Mouse (Mus musculus) thymus, postnatal 10 days (tissue): ENCODE data around the gene Slc12a9.

Experiments used
- DNase-seq, 2 experiments: peaks; one replicate each; pipeline ENCODE4 v3.0.0; 2021; ENCODE audit warnings: low spot score in 2 of 2

Slc12a9 gene

DNA sequence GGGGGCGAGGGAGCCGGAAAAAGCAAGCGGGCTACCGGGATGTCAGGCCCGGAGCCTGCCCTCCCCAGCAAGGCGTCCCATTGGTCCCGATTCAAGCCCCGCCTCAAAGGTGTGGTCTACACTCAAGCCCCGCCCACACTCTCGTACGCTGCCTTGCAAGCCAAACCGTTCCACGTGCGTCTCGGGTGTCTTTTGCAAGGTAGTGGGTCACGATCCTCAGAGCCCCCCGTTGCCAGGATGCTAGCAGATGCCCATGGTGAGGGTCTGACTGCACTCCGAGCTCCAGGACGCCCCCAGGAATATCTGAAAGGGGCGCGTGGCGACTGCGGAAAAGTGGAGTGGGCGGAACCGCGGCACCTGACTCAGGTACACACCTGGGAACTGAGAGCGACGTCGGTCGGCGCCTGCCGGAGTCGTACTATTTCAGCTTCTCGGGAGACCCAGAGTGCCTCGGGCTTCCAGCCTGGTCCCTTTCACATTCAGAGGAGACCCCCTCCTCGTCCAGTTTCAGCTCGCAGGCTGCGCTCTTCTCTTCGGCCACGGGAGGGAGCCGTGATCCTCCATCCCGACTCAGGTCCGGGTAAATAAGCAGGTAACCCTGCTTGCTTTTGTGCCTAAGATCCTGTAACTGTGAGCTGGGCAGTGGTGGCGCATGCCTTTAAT is at the start of gene Slc12a9:
Gene Slc12a9, minus strand, starts transcription at position 86 of the 663 bp plus-strand sequence.
- DNase-seq: peak; percentile 95

DNA sequence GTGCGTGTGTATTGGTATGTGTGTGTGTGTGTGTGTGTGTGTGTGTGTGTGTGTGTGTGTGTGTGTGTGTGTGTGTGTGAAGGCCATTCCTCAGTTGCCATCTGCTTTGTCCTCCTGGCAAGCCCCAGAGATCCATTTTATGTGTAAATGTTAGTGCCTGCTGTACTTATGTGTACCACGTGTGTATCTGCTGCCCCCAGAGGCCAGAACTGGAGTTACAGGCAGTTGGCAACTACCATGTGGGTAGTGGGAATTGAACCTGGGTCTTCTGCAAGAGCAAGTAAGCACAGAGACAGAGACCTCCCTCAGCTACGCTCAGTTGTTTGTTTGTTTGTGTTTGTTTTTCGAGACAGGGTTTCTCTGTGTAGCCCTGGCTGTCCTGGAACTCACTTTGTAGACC is 47.8 kb upstream of the Slc12a9 start:
- DNase-seq: peak; percentile 42 to 70

DNA sequence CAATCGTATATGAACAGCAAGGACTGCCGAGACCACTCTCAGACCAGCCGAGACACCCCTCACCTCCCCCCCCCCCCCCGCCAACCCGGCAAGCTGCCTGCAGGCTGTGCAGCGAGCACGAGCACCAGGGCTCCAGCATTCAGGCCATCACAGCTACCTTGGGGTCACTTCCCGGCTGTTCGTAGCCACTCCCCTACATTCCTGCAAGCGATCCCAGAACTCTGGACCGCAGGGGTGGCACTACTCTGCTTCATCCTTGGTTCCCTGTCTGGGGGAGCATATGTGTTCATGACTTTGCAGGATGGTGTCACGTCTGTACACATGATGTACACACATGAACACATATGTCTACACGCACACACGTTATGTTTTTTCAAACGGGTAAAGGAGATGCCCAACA is 44.2 kb upstream of the Slc12a9 start:
- no peak for DNase-seq

DNA sequence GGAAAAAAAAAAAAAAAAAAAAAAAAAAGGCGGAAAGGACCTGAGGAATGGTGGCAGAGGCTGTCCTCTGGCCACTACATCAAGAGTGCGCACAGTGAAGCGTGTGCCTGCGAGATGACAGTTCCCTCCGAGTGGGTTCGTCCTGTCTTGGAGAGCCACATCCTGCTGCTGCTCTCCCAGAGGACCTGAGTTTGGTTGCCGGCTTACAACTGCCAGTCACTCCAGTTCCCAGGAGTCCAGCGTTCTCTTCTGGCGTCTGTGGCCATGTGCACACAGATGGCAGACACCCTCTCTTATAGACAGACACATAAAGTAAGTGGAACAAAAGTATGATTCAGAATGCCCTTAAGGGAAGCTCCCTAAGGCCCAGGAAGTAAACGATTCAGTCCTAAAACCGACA is 43.8 kb upstream of the Slc12a9 start:
- no peak for DNase-seq

DNA sequence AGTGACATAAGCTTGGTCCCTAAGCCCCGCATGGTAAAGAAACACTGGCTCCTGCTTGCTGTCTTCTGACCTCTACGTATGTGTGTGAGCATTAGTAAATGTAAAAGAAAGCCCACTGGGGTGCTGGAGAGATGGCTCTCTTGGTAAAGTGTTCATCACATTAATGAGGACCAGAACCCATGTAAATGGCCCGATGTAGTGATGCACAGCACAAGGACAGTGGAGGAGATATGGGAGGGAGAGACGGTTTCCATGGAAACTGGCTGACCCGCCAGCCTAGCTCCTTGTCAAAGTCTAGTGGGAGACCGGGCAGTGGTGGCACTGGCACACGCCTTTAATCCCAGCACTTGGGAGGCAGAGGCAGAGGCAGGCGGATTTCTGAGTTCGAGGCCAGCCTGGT is 43.3 kb upstream of the Slc12a9 start:
- DNase-seq: no peak

DNA sequence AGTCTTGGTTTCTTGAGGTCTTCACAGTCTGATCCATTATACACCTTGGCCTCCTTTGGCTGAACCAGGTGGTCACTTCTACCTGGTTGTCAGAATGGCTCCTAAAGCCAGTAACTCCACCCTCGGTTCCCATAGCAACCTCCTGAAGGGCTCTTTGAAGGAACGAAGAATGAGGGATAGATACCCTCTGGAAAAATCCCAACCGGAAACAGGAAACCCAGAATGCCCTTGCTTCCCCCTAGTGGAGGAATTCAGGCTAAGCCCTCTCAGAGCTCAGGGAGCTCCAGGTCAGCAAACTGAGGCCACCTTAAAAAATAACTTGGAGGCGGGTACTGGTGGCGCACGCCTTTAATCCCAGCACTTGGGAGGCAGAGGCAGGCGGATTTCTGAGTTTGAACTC is 42.8 kb upstream of the Slc12a9 start:
- no peak for DNase-seq

DNA sequence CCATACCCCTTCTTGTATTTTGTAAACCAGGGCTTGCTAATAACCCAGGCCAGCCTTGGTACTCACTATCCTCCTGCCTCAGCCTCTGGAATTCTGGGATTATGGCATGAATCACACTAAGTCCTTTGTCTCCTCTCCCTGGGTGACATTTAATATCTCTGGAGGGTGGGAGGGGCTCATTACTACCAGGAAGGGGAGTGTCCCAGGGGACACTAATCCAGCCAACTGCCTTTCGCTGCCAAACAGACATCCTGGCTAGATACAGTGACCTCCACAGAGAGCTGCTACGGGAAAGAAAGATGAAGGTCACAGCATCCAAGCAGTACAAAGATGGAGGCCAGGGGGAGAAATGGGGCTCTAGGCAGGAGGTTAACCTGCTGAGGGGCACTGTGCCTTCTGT is 42.2 kb upstream of the Slc12a9 start:
- DNase-seq: no peak

DNA sequence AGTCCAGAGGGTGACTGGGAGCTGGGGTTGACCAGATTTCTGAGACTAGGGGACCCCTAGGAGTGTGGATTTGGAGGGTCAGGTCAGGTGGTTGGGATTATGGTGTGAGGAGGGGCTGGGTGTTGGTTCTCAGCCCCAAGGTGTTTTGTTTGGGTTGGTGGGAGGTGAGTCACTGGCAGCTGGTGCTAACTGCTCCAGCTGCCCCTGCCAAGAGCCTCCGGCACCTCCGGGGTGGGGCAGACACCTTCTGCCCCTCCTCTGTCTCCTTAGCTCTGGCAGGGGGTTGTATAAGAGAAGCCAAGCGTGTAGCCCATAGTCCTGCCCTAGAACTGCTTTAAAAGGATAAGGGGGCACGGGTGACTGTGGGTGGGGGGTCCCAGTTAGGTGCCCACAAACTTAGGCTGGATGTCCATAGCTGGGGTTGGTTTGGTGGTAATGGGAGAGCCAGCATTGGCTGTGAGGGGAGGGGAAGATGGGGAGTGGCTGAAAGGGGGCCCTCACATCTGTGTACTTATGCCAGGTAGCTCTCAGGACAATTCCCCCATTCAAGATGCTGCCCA is 41.2 kb upstream of the Slc12a9 start:
- no peak for DNase-seq

DNA sequence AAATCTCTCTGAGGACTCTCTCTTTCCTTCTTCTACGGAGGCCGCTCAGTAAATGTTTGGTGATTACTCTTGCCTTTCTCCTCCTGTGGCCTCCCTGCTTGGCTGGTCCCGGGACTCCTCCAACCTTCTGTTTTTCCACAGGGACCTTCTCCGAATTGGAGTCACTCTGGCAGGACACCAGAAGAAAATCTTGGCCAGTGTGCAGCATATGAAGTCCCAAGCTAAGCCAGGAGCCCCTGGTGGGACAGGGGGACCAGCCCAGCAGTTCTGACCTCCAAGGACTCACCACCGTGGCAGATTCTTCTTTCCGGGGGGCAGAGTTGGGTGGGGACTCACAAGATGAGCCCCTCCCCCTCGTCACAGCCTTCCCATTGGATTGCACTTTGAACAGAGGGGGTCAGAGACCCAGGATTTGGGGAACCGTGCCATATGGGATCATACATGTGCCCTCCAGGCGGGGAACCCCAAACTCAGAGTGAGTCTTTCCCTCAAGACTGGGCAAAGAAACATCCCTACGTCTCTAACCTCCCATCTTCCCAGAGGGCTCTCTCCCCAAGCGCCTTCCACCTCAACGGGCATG is 40.1 kb upstream of the Slc12a9 start:
- no peak for DNase-seq

DNA sequence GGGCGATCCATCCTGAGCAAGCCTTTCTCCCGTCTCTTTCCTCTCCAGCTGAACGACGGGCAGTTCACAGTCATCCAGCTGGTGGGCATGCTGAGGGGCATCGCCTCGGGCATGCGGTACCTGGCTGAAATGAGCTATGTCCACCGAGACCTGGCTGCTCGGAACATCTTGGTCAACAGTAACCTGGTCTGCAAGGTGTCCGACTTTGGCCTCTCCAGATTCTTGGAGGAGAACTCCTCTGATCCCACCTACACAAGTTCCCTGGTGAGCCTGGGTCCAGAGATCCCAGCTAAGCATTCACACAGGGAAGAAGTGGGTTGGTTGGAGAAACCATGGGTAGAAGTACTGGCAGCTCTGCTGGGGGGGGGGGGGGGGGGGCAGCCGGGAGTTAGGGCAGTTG is 36.3 kb upstream of the Slc12a9 start:
- DNase-seq: no peak

DNA sequence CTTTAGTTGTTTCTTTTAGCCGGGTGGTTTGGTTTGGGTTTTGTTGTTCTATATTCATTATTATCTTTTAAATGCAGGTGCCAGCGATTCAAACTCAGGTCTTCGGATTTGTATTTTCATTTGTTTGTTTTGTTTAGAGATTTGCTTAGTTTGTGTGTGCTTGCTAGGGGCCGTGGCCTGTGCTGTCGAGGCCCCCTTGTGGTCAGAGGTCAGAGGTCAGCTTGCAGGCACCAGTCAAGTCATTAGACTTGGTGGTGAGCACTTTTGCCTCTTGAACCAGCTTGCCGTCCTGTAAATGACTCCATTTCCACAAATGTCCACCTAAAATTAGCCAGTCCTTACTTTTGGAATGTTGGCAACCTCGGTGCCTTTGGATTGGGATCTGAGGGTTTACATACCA is 25.0 kb upstream of the Slc12a9 start:
- DNase-seq: peak in 1 of 2 experiments; percentile 35

DNA sequence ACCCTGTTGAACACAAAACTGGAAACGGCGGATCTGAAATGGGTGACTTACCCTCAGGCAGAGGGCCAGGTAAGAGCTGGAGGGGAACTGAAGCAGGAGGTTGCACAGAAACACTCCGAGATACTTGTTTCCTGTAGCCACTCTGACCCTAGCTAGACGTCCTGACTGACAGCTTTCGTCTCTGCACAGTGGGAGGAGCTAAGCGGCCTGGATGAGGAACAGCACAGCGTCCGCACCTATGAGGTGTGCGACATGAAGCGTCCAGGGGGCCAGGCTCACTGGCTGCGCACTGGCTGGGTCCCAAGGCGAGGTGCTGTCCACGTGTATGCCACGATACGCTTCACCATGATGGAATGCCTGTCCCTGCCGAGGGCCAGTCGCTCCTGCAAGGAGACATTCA is 20.7 kb upstream of the Slc12a9 start:
- no peak for DNase-seq

DNA sequence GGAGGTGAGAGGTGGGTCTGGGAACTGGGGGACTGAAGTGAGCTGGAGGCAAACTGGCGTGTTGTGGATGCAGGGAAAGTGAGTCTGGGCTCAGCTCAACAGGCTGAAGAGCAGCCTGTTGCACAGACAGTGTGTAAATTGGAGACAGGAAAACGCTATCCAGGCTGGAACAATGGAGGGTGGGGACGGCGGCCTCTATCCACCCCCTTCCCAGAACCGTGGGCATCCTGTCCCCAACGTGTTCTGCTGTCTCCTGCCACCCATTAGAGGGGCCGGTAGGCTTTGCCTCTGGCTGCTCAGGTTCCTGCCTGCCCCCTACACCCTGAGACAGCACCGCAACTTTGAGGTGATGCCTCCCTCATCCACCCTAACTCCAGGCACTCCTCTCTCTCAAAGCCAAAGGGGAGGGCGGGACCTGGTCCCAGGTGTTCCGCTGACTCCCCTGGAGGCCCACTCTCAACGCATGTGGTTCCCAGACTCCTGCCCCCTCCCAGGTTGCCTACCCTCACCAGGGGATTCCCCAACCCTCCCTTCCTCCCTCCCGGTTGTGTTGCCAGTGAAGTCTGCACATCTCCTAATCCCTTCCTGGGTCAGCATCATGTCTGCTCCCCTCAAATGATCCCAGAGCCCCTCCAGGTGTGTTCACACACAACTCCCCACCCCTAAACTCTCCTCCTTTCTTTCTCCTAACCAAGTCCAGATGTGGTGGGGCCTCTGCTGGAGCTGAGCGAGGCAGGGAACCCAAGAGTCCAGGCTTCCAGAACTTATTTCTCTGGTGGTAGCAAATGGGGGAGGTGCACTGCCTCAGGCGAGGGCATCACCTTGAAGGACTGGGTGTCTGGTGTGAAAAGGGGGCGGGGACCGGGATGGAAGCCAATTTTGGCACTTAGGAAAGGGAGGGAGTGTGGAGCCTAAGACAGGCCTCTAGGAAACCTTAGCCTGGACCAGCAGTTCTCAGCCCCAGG is 18.9 kb upstream of the Slc12a9 start:
- no peak for DNase-seq

DNA sequence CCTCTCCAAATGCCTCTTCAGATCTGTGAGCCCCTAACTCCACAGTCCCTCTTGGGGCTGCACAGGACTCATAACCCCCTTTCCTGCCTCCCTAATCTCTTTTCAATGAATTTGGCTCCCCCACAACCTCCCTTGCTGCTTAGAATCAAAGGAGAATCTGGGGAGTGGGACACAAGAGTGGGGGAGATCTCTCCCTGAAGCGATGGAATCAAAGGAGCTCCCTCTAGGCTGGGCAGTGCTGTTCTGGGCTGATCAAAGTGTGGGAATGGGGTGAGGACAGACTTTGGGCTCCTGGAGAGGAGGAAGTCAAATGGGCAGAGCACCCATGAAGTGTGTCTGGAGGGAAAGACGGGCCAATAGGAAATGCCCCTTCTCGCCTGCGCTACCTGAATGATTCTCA is 18.0 kb upstream of the Slc12a9 start:
- DNase-seq: no peak

DNA sequence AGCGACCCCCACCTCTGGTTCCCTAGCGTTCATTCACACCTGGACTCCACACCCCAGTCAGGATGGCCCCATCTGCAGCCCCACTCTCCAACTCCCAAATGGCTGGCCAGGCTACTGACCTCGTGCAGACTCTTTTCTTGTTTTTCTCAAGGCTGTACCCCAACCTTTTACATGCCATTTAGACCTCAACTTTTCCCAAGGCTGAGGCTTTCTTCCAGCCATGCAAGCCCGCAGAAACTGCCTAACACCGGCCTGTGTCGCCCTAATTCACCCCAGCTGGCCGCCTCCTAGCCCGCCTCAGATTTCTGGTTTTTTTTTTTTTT is 17.6 kb upstream of the Slc12a9 start:
- DNase-seq: no peak

DNA sequence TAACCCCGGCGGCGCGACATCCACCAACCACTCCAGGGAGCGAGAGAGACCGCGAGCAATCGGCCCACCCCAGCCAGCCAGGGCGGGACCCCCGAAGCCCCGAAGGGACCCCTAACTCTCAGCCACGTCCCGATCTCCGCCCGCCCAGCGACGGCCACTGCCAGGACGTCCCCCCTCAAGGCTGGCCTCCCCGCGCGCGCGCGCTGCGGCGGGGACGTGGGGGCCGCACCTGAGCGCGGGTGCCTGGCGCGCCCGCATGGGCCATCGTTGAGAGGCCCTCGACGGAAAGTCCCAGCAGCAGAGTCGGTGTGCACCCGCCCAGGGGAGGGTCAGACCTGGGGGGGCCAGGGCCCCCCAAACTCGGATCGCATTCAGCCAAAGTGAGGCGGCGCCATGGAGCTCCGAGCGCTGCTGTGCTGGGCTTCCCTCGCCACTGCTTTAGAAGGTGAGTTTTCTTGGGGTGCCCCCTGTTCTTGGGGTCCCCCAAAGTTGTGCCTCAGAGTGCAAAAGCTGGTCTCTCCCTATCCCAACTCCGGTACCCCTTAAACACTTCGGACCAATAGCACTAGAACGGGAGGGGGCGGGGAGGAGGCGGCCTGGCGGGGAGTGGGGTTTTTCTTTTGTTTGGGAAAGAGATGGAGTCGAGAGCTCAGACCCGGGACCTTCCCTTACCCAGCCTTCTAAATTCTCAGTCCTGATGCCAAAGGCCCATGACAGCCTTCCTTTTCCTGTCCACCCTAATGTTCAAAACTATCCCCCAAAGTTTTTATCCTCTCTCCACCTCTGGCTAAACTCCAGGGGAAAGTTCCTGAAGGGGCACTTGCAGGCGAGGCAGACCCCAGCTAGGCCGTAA is 17.0 kb upstream of the Slc12a9 start:
- DNase-seq: no peak

DNA sequence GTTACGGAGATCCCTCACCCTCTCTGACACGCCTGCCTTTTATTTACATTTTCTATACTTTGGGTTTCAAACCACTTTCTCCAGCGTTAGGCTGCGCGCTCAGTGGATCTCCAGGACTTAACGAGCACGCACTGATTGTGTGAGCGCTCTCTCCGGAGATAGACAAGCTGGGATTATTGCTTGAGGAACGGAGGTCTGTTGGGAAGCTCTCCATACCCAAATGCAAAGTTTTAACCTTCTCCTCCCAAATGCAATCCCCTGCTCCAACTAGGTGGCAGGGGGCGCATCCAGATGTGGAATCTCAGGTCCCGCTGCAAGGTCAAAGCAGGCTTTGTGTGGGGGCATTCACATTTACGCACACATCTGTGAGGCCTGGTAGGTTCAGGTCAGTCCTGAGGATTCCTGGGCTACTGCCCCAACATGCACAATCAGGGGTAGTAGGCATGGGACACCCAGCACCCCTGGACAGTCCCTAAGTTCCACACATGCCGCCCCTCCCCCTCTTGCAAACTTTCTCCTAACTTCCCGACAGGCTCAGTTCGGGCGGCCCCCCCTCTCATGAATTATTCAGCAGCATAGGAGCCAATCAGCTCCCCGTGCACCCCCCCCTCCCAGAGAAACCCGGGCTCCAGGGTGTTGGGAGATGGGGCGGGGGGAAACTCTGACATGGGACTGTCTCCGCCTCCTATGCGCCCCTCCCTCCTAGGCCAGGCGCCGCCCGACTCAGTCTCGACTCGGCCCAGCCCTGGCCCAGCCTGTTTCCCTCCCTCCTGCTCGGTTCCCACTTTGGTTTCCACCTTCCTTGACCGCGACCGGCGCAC is 16.2 kb upstream of the Slc12a9 start, which contains the start of gene Ephb4:
Gene Ephb4, plus strand, starts transcription at position 726 of the 821 bp plus-strand sequence.
- DNase-seq: peak in 1 of 2 experiments; percentile 19

DNA sequence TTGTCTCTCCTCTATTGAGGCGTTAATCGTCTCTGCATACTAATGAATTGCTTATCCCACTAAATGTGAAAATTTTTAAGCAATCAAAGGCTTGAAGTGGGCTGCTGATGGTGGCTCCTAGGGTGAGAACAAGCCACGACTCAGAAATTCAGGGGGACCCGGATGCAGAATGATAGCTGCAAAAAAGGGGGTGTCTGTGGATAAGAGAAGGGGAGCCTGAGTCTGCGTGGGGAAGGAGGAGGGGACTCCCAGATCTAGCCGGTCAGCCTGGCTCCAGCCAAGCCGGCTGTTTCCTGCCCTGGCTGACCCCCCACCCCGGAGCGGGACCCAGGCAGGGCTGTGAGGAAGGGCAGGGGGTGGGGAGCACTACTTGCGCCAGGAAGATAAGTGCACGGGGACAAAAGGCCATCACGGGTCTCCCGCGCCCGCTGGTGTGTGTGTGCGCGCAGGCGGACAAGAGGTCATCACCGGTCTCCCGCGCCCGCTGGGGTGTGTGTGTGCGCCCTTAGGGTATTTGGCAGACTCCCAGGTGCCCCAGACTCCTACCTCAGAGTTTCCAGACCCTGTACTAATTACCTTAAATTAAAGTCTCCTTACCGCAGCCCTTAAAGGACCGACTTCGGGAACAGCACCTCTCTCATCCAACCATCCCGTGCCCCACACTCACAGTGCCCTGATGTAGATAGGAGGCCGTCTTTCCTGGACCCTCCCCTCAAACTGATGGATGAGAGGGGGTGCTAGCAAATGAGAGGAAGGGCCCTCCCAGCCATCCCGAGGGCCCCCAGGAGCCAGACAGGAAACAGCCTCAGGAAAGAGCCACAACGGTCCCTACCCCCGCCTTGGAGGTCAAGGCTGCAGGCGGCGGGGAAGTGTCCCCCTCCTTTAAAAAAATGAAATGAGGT is 15.3 kb upstream of the Slc12a9 start:
- DNase-seq: no peak

DNA sequence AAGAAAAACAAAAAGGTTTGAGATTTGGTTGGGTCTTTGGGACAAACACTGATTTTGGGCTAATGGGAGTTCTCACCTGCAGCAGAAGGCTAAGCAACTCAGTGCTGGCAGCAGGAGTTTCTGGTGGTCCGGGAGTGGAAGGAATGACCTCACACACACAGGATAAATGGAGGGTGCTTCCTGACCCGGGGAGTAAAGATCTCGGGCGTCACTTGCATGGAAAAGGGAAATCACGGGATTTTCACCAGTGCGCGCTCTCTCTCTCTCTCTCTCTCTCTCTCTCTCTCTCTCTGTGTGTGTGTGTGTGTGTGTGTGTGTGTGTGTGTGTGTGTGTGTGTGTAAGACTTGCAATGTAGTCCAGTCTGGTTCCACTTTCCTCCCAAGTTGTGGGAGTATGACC is 14.5 kb upstream of the Slc12a9 start:
- no peak for DNase-seq

DNA sequence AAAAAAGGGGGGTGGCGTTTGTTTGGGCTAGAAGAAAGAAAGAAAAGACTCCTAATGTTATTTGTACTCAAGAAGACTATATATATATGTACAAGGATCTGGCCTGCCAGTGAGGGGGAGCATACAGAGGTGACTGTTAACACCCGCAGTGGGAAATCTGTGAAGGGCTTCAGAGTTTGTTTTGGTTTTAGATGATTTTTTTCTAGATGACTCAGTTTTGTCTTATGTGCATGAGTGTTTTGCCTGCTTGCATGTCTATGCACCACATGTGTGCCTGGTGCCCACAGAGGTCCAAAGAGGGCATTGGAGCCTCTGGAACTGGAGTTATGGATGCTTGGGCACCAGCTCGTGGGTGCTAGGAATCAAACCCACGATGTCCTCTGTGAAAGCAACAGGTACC is 13.6 kb upstream of the Slc12a9 start:
- DNase-seq: no peak
